Mouse (Mus musculus) kidney, adult 10 weeks (tissue): ENCODE results near the gene Aass. TPM values are rescaled to one million over a fixed set of nuclear protein-coding genes. Genes with fewer than 3 reads are reported as not detected.

ENCODE experiments used
- polyA plus RNA-seq: library from polyadenylated mRNA; stranded (reverse); fragments of 350-450 nt; fragmentation: Illumina TruSeq; extraction: RNeasy Lipid Tissue Mini Kit (QIAGEN cat#74804); gene quantifications from one replicate; pipeline ENCODE4 v1.2.3, GENCODE M21; 2014; ENCODE audit warnings: low read depth, low replicate concordance

Aass gene
- 366 TPM for polyA plus RNA-seq

GRCm38 (mm10) chr6:23132573-23133181, at the start of gene Aass:
Aass (minus strand) TSS chr6:23132986.

Other genes with a start within 250 kb of the Aass start
- gene Fezf1, start 115.4 kb upstream of the Aass start, polyA plus RNA-seq: not detected